Mouse (Mus musculus) midbrain, postnatal 0 days (tissue): Measurements from ENCODE around the gene Crocc2. TPM values are rescaled to one million over a fixed set of nuclear protein-coding genes. Genes with fewer than 3 reads are reported as not detected.
A peak's percentile ranks its signal among the peaks of the same experiment; 100 is the strongest.
"Not testable (repeated sequence)": the region's sequence is repeated elsewhere in the genome, so short reads cannot be mapped to it uniquely, and the experiment has no call there.

ENCODE experiments used
- ATAC-seq: fragments of 200-750 bp; cut with Nextera tagmentation; 2 replicates; pipeline ENCODE4 v1.8.0; 2017; ENCODE audit warnings: moderate number of reproducible peaks, mild to moderate bottlenecking, moderate TSS enrichment, moderate library complexity; ENCODE audit not compliant: low FRiP score
- DNase-seq: peaks from one replicate; pipeline ENCODE4 v3.0.0-alpha.2; 2015; ENCODE audit warnings: low spot score
- H3K27ac ChIP-seq: fragments of 300-500 bp; sonication (generic); 2 replicates; pipeline ENCODE4 v1.5.1; 2014; ENCODE audit warnings: low read depth, mild to moderate bottlenecking, low read length, mixed read lengths
- H3K27me3 ChIP-seq: fragments of 300-500 bp; sonication (generic); 2 replicates; pipeline ENCODE4 v1.6.1; 2014; ENCODE audit warnings: low read length, control low read depth, mixed read lengths; ENCODE audit not compliant: insufficient read depth
- H3K36me3 ChIP-seq: fragments of 300-500 bp; sonication (generic); 2 replicates; pipeline ENCODE4 v1.6.1; 2014; ENCODE audit warnings: low read length, control low read depth, mixed read lengths; ENCODE audit not compliant: insufficient read depth
- H3K4me1 ChIP-seq: fragments of 300-500 bp; sonication (generic); 2 replicates; pipeline ENCODE4 v1.6.1; 2014; ENCODE audit warnings: mild to moderate bottlenecking, control low read depth, antibody characterized with exemption, low read length, mixed read lengths; ENCODE audit not compliant: insufficient read depth
- H3K4me2 ChIP-seq: fragments of 300-500 bp; sonication (generic); 2 replicates; pipeline ENCODE4 v1.6.1; 2014; ENCODE audit warnings: low read depth, mild to moderate bottlenecking, low read length, mixed read lengths; ENCODE audit not compliant: poor library complexity, severe bottlenecking
- H3K4me3 ChIP-seq: fragments of 300-500 bp; sonication (generic); 2 replicates; pipeline ENCODE4 v1.5.1; 2014; ENCODE audit warnings: low read depth, mild to moderate bottlenecking, low read length, moderate library complexity
- H3K9ac ChIP-seq: fragments of 300-500 bp; sonication (generic); replicated peaks from 2 replicates; pipeline ENCODE4 v1.6.1; 2014; ENCODE audit warnings: mild to moderate bottlenecking, low read length, moderate library complexity, mixed read lengths; ENCODE audit not compliant: poor library complexity, severe bottlenecking
- H3K9me3 ChIP-seq: fragments of 300-500 bp; sonication (generic); 2 replicates; pipeline ENCODE4 v1.6.1; 2016; ENCODE audit warnings: low read length, control low read depth
- CTCF ChIP-seq: IDR thresholded peaks from 2 replicates; pipeline ENCODE4 v1.5.1; 2016; ENCODE audit warnings: antibody characterized with exemption, mild to moderate bottlenecking
- WGBS: fragments of 180-500 bp; shearing (Covaris S2); extraction: QIAGEN DNeasy Blood & Tissue Kit; methylation state at CpG from one replicate; pipeline ENCODE4 v1.1.7; 2014; 5-methylcytosine and 5-hydroxymethylcytosine counted together
- polyA plus RNA-seq: library from polyadenylated mRNA; unstranded; fragments of >200 nt; fragmentation: Nextera tagmentation; extraction: Ambion mirVana; gene quantifications from 2 replicates; pipeline ENCODE4 v1.2.1, GENCODE M21; 2015
- total RNA-seq: library from RNA; depleted of rRNA; stranded (reverse); fragments of >200 nt; gene quantifications from 2 replicates; pipeline ENCODE4 v1.2.3, GENCODE M21; 2014

The Crocc2 gene
- total and polyA plus RNA-seq, 2 experiments from 2014 or later, result 0.84 to 1.4 TPM

DNA sequence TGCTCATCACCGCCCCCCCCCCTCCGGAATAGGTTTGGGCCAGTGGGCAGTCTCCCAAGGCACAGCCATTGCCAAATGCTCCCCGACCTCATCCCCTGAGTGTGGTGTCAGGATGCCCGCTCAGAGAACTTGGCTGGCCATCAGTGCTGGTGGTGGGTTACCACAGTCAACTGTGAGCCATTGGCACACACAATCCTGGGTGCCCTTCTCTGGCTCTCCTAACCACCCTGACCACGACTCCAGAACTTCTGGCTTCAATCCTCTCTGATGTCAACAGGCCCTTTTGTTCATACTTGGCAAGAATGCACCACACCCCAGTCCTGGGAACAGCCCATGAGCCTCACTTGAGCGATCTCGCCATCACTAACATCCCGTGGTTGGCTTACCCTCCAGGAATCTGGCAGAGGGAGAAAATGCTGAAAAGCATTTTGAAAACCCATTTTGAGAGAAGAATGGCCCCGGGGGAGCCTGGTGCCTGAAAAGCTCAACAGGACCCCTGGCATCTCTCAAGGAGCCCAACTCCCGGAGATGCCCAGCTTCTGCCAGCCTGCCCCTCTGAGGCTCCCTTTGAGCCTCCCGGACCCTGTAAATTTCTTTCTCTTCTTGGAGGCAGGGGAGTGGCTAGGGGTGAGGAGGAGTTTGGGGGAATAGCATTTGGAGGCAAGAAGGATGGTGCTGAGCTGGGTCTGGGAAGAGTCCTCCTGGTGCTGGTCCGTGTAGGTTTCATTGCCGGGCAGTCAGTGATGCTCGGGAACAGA is 15.7 kb downstream of the Crocc2 start:
- DNase-seq (peak; percentile 71), ATAC-seq (peak; percentile 53; the same call in 1 of the 2 replicates)
- WGBS, result 63% methylated on average over 14 of the region's 14 CpGs
- Histone ChIP-seq H3K27me3 (no peaks in the 10 kb centered on the region), H3K4me2 (no peak overlapping the region), H3K4me3 (no peak overlapping the region), H3K9ac (no peak overlapping the region), H3K4me1 (0 out of 2 replicates have a peak, but pooled peaks cover 2% of the 10 kb centered on the region), H3K9me3 (no peaks in the 10 kb centered on the region), H3K36me3 (no peaks in the 10 kb centered on the region), H3K27ac (no peak overlapping the region)
- TF ChIP-seq CTCF, result no peak

DNA sequence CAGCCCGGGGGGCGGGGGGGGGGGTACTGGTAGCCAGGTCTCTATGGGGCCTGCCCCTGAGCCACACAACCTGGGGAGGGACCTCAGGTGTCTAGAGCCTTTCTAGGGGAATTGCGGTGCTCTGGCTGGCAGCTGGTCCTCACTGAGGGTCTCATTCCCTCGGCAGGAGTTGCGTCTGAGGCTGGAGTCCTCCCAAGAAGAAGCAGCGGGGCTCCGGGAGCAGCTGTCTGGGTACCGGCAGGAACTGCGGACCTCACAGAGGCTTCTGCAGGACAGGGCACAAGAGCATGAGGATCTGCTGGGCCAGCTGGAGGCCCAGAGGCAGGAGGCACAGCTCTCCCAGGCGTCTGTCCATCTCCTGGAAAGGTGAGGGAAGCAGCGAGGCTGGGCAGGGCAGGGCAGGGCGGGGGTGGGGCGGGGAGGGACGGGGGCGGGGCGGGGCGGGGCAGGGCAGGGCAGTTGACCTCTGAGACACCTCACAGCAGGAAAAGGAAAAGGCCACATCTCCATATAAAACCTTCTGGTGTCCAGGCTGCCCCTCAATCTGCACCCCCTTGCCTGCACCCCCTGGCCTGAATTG is 22.3 kb downstream of the Crocc2 start:
- 12% methylated on average over 9 of the region's 17 CpGs for WGBS
- H3K27me3 ChIP-seq, result peaks cover 5% of the 10 kb centered on the region; the same call in 1 of the 2 replicates
- no peak overlapping the region for H3K4me2 ChIP-seq
- no peak for TF ChIP-seq CTCF
- no peak overlapping the region for H3K9ac ChIP-seq
- no peak overlapping the region for H3K27ac ChIP-seq
- DNase-seq (no peak), ATAC-seq (no peak)
- no peaks in the 10 kb centered on the region for H3K9me3 ChIP-seq
- no peak overlapping the region for H3K4me3 ChIP-seq
- no peaks in the 10 kb centered on the region for H3K36me3 ChIP-seq
- H3K4me1 ChIP-seq, result no peaks in the 10 kb centered on the region

DNA sequence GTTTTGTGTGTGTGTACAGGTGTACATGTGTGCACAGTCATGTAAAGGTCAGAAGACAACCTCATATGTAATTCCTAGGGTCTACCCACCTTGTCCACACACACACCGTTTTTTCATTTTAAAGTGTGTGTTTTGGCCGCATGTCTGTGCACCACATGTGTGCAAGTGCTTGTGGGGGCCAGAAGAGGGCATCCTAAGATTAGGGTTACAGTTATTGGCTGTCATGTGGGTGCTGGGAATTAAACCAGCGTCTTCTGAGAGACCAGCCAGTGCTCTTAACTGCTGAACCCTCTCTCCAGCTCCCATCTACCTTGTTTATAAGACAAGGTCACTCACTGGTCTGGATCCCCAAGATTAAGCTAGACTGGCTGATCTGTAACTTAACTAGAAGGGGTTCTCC is 26.4 kb downstream of the Crocc2 start:
- Histone ChIP-seq H3K27ac (no peak overlapping the region), H3K4me2 (no peak overlapping the region), H3K36me3 (no peaks in the 10 kb centered on the region), H3K27me3 (peaks cover 3% of the 10 kb centered on the region; the same call in 1 of the 2 replicates), H3K4me3 (no peak overlapping the region), H3K9me3 (no peaks in the 10 kb centered on the region), H3K4me1 (no peaks in the 10 kb centered on the region), H3K9ac (no peak overlapping the region)
- no peak for TF ChIP-seq CTCF
- DNase-seq, result no peak
- 94% methylated on average over 3 of the region's 3 CpGs for WGBS
- ATAC-seq, result no peak

DNA sequence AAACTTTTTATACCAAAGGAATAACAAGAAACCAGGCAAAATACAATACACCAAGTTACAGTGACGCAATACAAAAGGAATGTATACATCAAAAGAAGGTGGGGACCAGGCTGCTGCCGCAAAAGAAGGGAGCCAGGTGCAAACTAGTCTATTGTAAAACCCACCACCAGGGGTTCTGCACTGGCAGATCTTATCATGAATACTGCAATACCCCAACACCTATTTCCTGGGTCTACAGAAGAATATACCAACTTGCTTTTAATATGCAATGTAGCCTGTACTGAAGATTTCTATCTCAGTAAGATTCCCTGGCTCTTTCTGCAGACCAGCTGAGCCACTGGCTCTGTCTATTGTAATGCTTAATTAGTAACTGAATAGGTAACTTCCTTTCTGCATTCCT is 28.9 kb downstream of the Crocc2 start:
- not testable (repeated sequence) for H3K9me3 ChIP-seq, H3K4me1 ChIP-seq, H3K27ac ChIP-seq, H3K4me3 ChIP-seq, H3K27me3 ChIP-seq, H3K9ac ChIP-seq, H3K36me3 ChIP-seq, ATAC-seq, DNase-seq, H3K4me2 ChIP-seq
- 84% methylated on average over 2 of the region's 2 CpGs for WGBS

DNA sequence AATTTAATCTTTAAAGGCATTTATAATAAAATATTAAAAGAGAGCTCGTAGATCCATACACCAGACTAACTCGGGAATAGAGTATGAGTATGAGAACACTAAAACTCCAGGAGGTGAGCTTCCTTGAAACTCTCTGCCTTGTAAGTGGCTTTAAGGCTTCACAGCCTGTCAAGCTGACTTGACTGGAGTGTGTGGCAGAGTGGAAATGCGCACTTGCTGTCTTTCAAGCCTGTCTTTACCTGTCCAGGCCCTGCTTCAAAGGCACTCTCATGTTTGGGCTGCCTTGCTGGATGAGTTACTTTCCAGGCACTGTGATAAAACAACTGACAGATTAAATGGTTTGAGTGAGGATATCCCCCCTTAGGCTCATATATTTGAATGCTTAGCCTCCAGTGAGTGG is 29.4 kb downstream of the Crocc2 start:
- 67% methylated on average over 3 of the region's 3 CpGs for WGBS
- TF ChIP-seq CTCF, result no peak

DNA sequence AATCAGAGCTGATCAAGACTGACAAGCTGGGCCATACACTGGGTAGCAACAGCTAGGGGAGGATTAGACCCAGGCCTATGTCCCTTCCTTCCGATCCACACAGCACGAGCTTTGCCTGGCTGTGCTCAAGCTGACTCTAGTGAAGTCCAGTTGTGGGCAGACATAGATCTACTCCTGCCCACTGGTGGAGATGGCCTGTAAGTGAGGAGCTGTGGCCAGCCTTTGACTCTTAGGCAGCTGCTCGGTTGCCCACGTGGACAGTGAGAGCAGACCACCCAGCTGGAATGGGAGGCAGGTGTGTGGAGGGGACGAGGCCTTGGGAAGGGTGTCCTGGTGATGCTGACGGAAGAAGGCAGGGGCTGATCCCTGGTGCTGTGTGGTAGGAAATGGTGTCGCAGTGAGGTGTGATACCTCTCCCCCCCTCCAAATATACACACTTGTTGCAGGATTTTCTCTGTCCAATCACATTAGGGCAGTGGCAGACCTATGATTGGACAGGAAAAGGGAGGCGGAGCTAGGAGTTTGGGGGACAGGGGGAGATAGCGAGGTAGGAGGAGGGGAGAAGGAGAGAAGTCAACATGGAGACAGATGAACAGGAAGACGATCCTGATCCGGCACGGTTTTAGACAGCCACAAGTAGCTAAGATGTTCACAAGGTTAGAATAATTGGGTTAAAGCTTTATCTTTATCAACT is 37.9 kb downstream of the Crocc2 start:
- no peaks in the 10 kb centered on the region for H3K9me3 ChIP-seq
- H3K27me3 ChIP-seq, result no peaks in the 10 kb centered on the region
- peak; percentile 25 for DNase-seq
- H3K4me2 ChIP-seq, result no peak overlapping the region
- WGBS, result 59% methylated on average over 12 of the region's 12 CpGs
- ATAC-seq, result peak; percentile 50; the same call in 1 of the 2 replicates
- peak; percentile 57 for TF ChIP-seq CTCF
- no peaks in the 10 kb centered on the region for H3K36me3 ChIP-seq
- no peak overlapping the region for H3K9ac ChIP-seq
- no peak overlapping the region for H3K27ac ChIP-seq
- H3K4me1 ChIP-seq, result no peaks in the 10 kb centered on the region
- H3K4me3 ChIP-seq, result no peak overlapping the region

More for the DNA sequence above, 29.4 kb downstream of the Crocc2 start:
- no peaks in the 10 kb centered on the region for H3K9me3 ChIP-seq
- ATAC-seq (no peak), DNase-seq (no peak)
- no peak overlapping the region for H3K9ac ChIP-seq
- H3K36me3 ChIP-seq, result no peaks in the 10 kb centered on the region
- H3K4me3 ChIP-seq, result no peak overlapping the region
- H3K27me3 ChIP-seq, result no peaks in the 10 kb centered on the region
- no peaks in the 10 kb centered on the region for H3K4me1 ChIP-seq
- H3K4me2 ChIP-seq, result no peak overlapping the region
- H3K27ac ChIP-seq, result no peak overlapping the region
